Mouse (Mus musculus) midbrain, postnatal 0 days (tissue): ENCODE measurements around the gene Nubp1. TPM values are rescaled to one million over a fixed set of nuclear protein-coding genes. Genes with fewer than 3 reads are reported as not detected.

Experiments
- ATAC-seq: fragments of 200-750 bp; cut with Nextera tagmentation; 2 replicates; pipeline ENCODE4 v1.8.0; 2017; ENCODE audit warnings: moderate number of reproducible peaks, mild to moderate bottlenecking, moderate TSS enrichment, moderate library complexity; ENCODE audit not compliant: low FRiP score
- DNase-seq: peaks from one replicate; pipeline ENCODE4 v3.0.0-alpha.2; 2015; ENCODE audit warnings: low spot score
- H3K27ac ChIP-seq: fragments of 300-500 bp; sonication (generic); 2 replicates; pipeline ENCODE4 v1.5.1; 2014; ENCODE audit warnings: low read depth, mild to moderate bottlenecking, low read length, mixed read lengths
- H3K27me3 ChIP-seq: fragments of 300-500 bp; sonication (generic); 2 replicates; pipeline ENCODE4 v1.6.1; 2014; ENCODE audit warnings: low read length, control low read depth, mixed read lengths; ENCODE audit not compliant: insufficient read depth
- H3K36me3 ChIP-seq: fragments of 300-500 bp; sonication (generic); 2 replicates; pipeline ENCODE4 v1.6.1; 2014; ENCODE audit warnings: low read length, control low read depth, mixed read lengths; ENCODE audit not compliant: insufficient read depth
- H3K4me1 ChIP-seq: fragments of 300-500 bp; sonication (generic); 2 replicates; pipeline ENCODE4 v1.6.1; 2014; ENCODE audit warnings: mild to moderate bottlenecking, control low read depth, antibody characterized with exemption, low read length, mixed read lengths; ENCODE audit not compliant: insufficient read depth
- H3K4me2 ChIP-seq: fragments of 300-500 bp; sonication (generic); 2 replicates; pipeline ENCODE4 v1.6.1; 2014; ENCODE audit warnings: low read depth, mild to moderate bottlenecking, low read length, mixed read lengths; ENCODE audit not compliant: poor library complexity, severe bottlenecking
- H3K4me3 ChIP-seq: fragments of 300-500 bp; sonication (generic); 2 replicates; pipeline ENCODE4 v1.5.1; 2014; ENCODE audit warnings: low read depth, mild to moderate bottlenecking, low read length, moderate library complexity
- H3K9ac ChIP-seq: fragments of 300-500 bp; sonication (generic); replicated peaks from 2 replicates; pipeline ENCODE4 v1.6.1; 2014; ENCODE audit warnings: mild to moderate bottlenecking, low read length, moderate library complexity, mixed read lengths; ENCODE audit not compliant: poor library complexity, severe bottlenecking
- H3K9me3 ChIP-seq: fragments of 300-500 bp; sonication (generic); 2 replicates; pipeline ENCODE4 v1.6.1; 2016; ENCODE audit warnings: low read length, control low read depth
- CTCF ChIP-seq: IDR thresholded peaks from 2 replicates; pipeline ENCODE4 v1.5.1; 2016; ENCODE audit warnings: antibody characterized with exemption, mild to moderate bottlenecking
- WGBS: fragments of 180-500 bp; shearing (Covaris S2); extraction: QIAGEN DNeasy Blood & Tissue Kit; methylation state at CpG from one replicate; pipeline ENCODE4 v1.1.7; 2014; 5-methylcytosine and 5-hydroxymethylcytosine counted together
- polyA plus RNA-seq: library from polyadenylated mRNA; unstranded; fragments of >200 nt; fragmentation: Nextera tagmentation; extraction: Ambion mirVana; gene quantifications from 2 replicates; pipeline ENCODE4 v1.2.1, GENCODE M21; 2015
- total RNA-seq: library from RNA; depleted of rRNA; stranded (reverse); fragments of >200 nt; gene quantifications from 2 replicates; pipeline ENCODE4 v1.2.3, GENCODE M21; 2014

Gene Nubp1
- total and polyA plus RNA-seq, 2 experiments from 2014 or later: 33.0 to 36.1 TPM

GRCm38 (mm10) chr16:10452445-10452896, 40.7 kb downstream of the Nubp1 start:
- H3K4me1 ChIP-seq: peaks cover 6% of the 10 kb centered on the region; the same call in 1 of the 2 replicates
- H3K9ac ChIP-seq: no peak overlapping the region
- H3K27me3 ChIP-seq: no peaks in the 10 kb centered on the region
- no peak overlapping the region for H3K4me3 ChIP-seq
- ATAC-seq (peak; percentile 72), DNase-seq (peak; percentile 91)
- no peaks in the 10 kb centered on the region for H3K36me3 ChIP-seq
- TF ChIP-seq CTCF: no peak
- H3K9me3 ChIP-seq: no peaks in the 10 kb centered on the region
- 60% methylated on average over 8 of the region's 8 CpGs for WGBS
- no peak overlapping the region for H3K27ac ChIP-seq
- no peak overlapping the region for H3K4me2 ChIP-seq

GRCm38 (mm10) chr16:10453872-10454582, 42.3 kb downstream of the Nubp1 start:
- ATAC-seq (no peak), DNase-seq (no peak)
- Histone ChIP-seq H3K4me3 (no peak overlapping the region), H3K36me3 (no peaks in the 10 kb centered on the region), H3K4me2 (no peak overlapping the region), H3K9me3 (no peaks in the 10 kb centered on the region), H3K27me3 (no peaks in the 10 kb centered on the region), H3K9ac (no peak overlapping the region), H3K27ac (no peak overlapping the region), H3K4me1 (no peaks in the 10 kb centered on the region)
- 78% methylated on average over 6 of the region's 6 CpGs for WGBS
- no peak for TF ChIP-seq CTCF

DNA sequence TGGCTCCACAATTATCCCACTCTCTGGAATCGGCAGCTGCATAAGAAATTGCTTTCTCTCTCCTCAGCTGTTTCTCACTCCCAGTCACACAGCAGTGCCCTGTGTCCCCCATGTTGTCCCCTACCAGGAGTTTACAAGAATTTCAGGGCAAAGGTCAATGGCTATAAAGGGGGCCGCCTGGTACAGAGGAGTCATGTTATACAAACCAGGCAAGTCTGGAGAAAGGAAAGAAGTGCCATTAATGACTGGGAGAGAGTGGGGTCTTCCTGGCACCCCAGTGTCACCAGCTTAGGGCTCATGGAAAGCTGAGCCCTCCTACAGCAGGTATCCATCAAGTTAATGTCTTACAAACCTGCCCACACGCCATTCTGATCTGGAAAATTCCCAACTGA, 42.8 kb downstream of the Nubp1 start:
- no peak overlapping the region for H3K4me3 ChIP-seq
- H3K9me3 ChIP-seq: no peaks in the 10 kb centered on the region

GRCm38 (mm10) chr16:10460188-10460587, 48.4 kb downstream of the Nubp1 start:
- no peak overlapping the region for H3K4me2 ChIP-seq
- H3K27ac ChIP-seq: no peak overlapping the region
- H3K9ac ChIP-seq: no peak overlapping the region
- no peaks in the 10 kb centered on the region for H3K4me1 ChIP-seq
- 69% methylated on average over 2 of the region's 2 CpGs for WGBS
- H3K36me3 ChIP-seq: no peaks in the 10 kb centered on the region
- DNase-seq (no peak), ATAC-seq (no peak)
- no peaks in the 10 kb centered on the region for H3K27me3 ChIP-seq
- H3K4me3 ChIP-seq: no peak overlapping the region
- no peak for TF ChIP-seq CTCF
- H3K9me3 ChIP-seq: no peaks in the 10 kb centered on the region

More for the DNA sequence above, 42.8 kb downstream of the Nubp1 start:
- no peaks in the 10 kb centered on the region for H3K27me3 ChIP-seq
- H3K4me1 ChIP-seq: no peaks in the 10 kb centered on the region
- H3K9ac ChIP-seq: no peak overlapping the region
- DNase-seq: no peak
- H3K27ac ChIP-seq: no peak overlapping the region
- no peak for TF ChIP-seq CTCF
- H3K4me2 ChIP-seq: no peak overlapping the region
- H3K36me3 ChIP-seq: no peaks in the 10 kb centered on the region
- ATAC-seq: no peak
- 73% methylated on average over 3 of the region's 3 CpGs for WGBS

DNA sequence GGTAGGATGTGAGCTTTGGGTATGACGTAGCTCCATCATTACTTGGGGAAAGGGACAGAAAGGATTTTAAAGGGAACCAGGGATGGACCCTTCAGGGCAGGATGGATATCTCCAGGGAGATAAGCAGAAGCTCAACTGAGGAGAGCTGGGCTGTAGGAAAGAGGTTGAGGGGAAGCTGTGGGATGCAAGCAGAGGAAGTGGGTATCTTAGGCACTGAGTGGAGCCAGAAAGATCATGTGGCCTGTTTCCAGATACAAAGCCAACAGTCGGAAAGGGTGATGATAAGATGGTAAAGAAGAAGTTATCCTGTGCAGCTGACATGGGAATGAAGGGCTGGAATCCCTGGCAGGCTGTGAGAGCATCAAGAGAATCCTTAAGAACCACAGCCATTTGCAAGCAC, 49.4 kb downstream of the Nubp1 start:
- no peak for TF ChIP-seq CTCF
- 83% methylated on average over 2 of the region's 2 CpGs for WGBS
- Histone ChIP-seq H3K9ac (no peak overlapping the region), H3K9me3 (no peaks in the 10 kb centered on the region), H3K36me3 (no peaks in the 10 kb centered on the region), H3K27me3 (no peaks in the 10 kb centered on the region), H3K4me3 (no peak overlapping the region), H3K4me1 (no peaks in the 10 kb centered on the region), H3K27ac (no peak overlapping the region), H3K4me2 (no peak overlapping the region)
- ATAC-seq: no peak
- DNase-seq: no peak

GRCm38 (mm10) chr16:10465011-10465681, 53.4 kb downstream of the Nubp1 start:
- 40% methylated on average over 4 of the region's 4 CpGs for WGBS
- Histone ChIP-seq H3K36me3 (no peaks in the 10 kb centered on the region), H3K9ac (no peak overlapping the region), H3K27me3 (no peaks in the 10 kb centered on the region), H3K9me3 (no peaks in the 10 kb centered on the region), H3K4me2 (no peak overlapping the region), H3K4me1 (no peaks in the 10 kb centered on the region), H3K27ac (no peak overlapping the region), H3K4me3 (no peak overlapping the region)
- DNase-seq (no peak), ATAC-seq (no peak)
- no peak for TF ChIP-seq CTCF
